Mouse (Mus musculus): ENCODE data around the gene Slc25a23.
A peak's percentile ranks its signal among the peaks of the same experiment; 100 is the strongest.

Slc25a23 gene

GRCm38 (mm10) chr17:57012245-57012795 is 47.3 kb downstream of the Slc25a23 start:
- peak; percentile 66 for DNase-seq

- DNase-seq: peak; percentile 96
Measured at GRCm38 (mm10) chr17:57011236-57012141, 48.2 kb downstream of the Slc25a23 start, which contains the start of the genes Gtf2f1 and Gm17949. Gtf2f1 (minus strand) TSS chr17:57011288. Gm17949 (plus strand) TSS chr17:57011469.

- DNase-seq: no peak
Measured at GRCm38 (mm10) chr17:57010911-57011235, 48.8 kb downstream of the Slc25a23 start.

- no peak for DNase-seq
Measured at GRCm38 (mm10) chr17:57007137-57007905, 52.3 kb downstream of the Slc25a23 start.

GRCm38 (mm10) chr17:57003994-57004393 is 55.7 kb downstream of the Slc25a23 start:
- DNase-seq: no peak

- DNase-seq: no peak
Measured at GRCm38 (mm10) chr17:57001228-57001627, 58.4 kb downstream of the Slc25a23 start.

- peak; percentile 21 for DNase-seq
Measured at GRCm38 (mm10) chr17:56999968-57000609, 59.6 kb downstream of the Slc25a23 start, which contains the start of gene Pspn. Pspn (minus strand) TSS chr17:57000018.

- DNase-seq: peak; percentile 22
Measured at GRCm38 (mm10) chr17:56999414-56999813, 60.2 kb downstream of the Slc25a23 start.

GRCm38 (mm10) chr17:56997029-56997667 is 62.5 kb downstream of the Slc25a23 start, which contains the start of gene Alkbh7:
Alkbh7 (plus strand) TSS chr17:56997339.
- DNase-seq: peak; percentile 98

- DNase-seq: no peak
Measured at GRCm38 (mm10) chr17:56996506-56996905, 63.2 kb downstream of the Slc25a23 start.

GRCm38 (mm10) chr17:56995046-56995445 is 64.6 kb downstream of the Slc25a23 start:
- DNase-seq: peak; percentile 17

Data from cerebellum, adult 9-10 months (tissue).